Mouse (Mus musculus) thymus, adult 2 months (tissue): ENCODE measurements around the gene Urb1. TPM values are rescaled to one million over a fixed set of nuclear protein-coding genes. Genes with fewer than 3 reads are reported as not detected.

Experiments
- DNase-seq: peaks from one replicate; pipeline ENCODE4 v3.0.0; 2021
- H3K27ac ChIP-seq: fragments of 200-500 bp; 2 replicates; pipeline ENCODE4 v1.5.1; 2012; ENCODE audit warnings: low read length, control low read depth; ENCODE audit not compliant: control insufficient read depth, insufficient read depth
- H3K27me3 ChIP-seq: fragments of 200-500 bp; 2 replicates; pipeline ENCODE4 v1.6.1; 2012; ENCODE audit warnings: mild to moderate bottlenecking, low read length, moderate library complexity, mixed read lengths; ENCODE audit not compliant: control insufficient read depth, insufficient read depth
- H3K36me3 ChIP-seq: fragments of 200-500 bp; 2 replicates; pipeline ENCODE4 v1.6.1; 2012; ENCODE audit warnings: mild to moderate bottlenecking, low read length, moderate library complexity; ENCODE audit not compliant: control insufficient read depth, insufficient read depth
- H3K4me1 ChIP-seq: fragments of 200-500 bp; replicated peaks from 2 replicates; pipeline ENCODE4 v1.6.1; 2012; ENCODE audit warnings: low read length; ENCODE audit not compliant: control insufficient read depth, insufficient read depth
- H3K4me3 ChIP-seq: fragments of 200-500 bp; 2 replicates; pipeline ENCODE4 v1.5.1; 2012; ENCODE audit warnings: mild to moderate bottlenecking, low read length, control low read depth, moderate library complexity; ENCODE audit not compliant: control insufficient read depth, insufficient read depth
- CTCF ChIP-seq: fragments of 200-500 bp; IDR thresholded peaks from 2 replicates; pipeline ENCODE4 v1.5.1; 2012; ENCODE audit warnings: mild to moderate bottlenecking, control low read depth, low read length, moderate library complexity, borderline replicate concordance; ENCODE audit not compliant: control insufficient read depth, poor library complexity, insufficient read depth; ENCODE audit errors: extremely low read depth
- POLR2A ChIP-seq: fragments of 200-500 bp; IDR thresholded peaks from 2 replicates; pipeline ENCODE4 v1.6.1; 2012; ENCODE audit warnings: mild to moderate bottlenecking, low read length, control low read depth, moderate library complexity; ENCODE audit not compliant: control insufficient read depth, poor library complexity, insufficient read depth; ENCODE audit errors: extremely low read depth
- WGBS: fragments of 180-500 bp; shearing (Covaris S2); methylation state at CpG from one replicate; pipeline ENCODE4 v1.1.7; 2018; 5-methylcytosine and 5-hydroxymethylcytosine counted together
- polyA plus RNA-seq: library from polyadenylated mRNA; depleted of rRNA; stranded (reverse); fragments of >200 nt; gene quantifications from 2 replicates; pipeline ENCODE4 v1.2.3, GENCODE M21; 2012

Gene Urb1
- polyA plus RNA-seq, 1 experiment = 9.3 TPM

GRCm38 (mm10) chr16:90848697-90849096 lies 38.5 kb upstream of the Urb1 start:
- Histone ChIP-seq H3K4me3 (no peak overlapping the region), H3K4me1 (no peaks in the 10 kb centered on the region), H3K27ac (no peak overlapping the region), H3K27me3 (no peaks in the 10 kb centered on the region), H3K36me3 (no peaks in the 10 kb centered on the region)
- TF ChIP-seq POLR2A = no peak
- no peak for TF ChIP-seq CTCF
- 46% methylated on average over 7 of the region's 7 CpGs for WGBS
- no peak for DNase-seq

- Histone ChIP-seq H3K4me1 (no peaks in the 10 kb centered on the region), H3K4me3 (no peak overlapping the region), H3K36me3 (no peaks in the 10 kb centered on the region), H3K27ac (no peak overlapping the region), H3K27me3 (no peaks in the 10 kb centered on the region)
- no peak for DNase-seq
- 91% methylated on average over 13 of the region's 13 CpGs for whole genome bisulfite sequencing
- no peak for TF ChIP-seq POLR2A
- TF ChIP-seq CTCF = no peak
Observed at GRCm38 (mm10) chr16:90845591-90845990, 35.4 kb upstream of the Urb1 start.

- H3K27me3 ChIP-seq = no peaks in the 10 kb centered on the region
- 64% methylated on average over 6 of the region's 6 CpGs for WGBS
- no peaks in the 10 kb centered on the region for H3K4me1 ChIP-seq
- no peaks in the 10 kb centered on the region for H3K36me3 ChIP-seq
- no peak for DNase-seq
- H3K4me3 ChIP-seq = no peak overlapping the region
- H3K27ac ChIP-seq = no peak overlapping the region
- TF ChIP-seq POLR2A (no peak), CTCF (no peak)
Observed at GRCm38 (mm10) chr16:90845038-90845437, 34.8 kb upstream of the Urb1 start.

- DNase-seq = no peak
- no peak overlapping the region for H3K4me3 ChIP-seq
- no peaks in the 10 kb centered on the region for H3K27me3 ChIP-seq
- H3K27ac ChIP-seq = no peak overlapping the region
- TF ChIP-seq CTCF (no peak), POLR2A (no peak)
- WGBS = 90% methylated on average over 9 of the region's 9 CpGs
- no peaks in the 10 kb centered on the region for H3K4me1 ChIP-seq
- no peaks in the 10 kb centered on the region for H3K36me3 ChIP-seq
Observed at GRCm38 (mm10) chr16:90842164-90842563, 32.0 kb upstream of the Urb1 start.

GRCm38 (mm10) chr16:90837431-90837830 lies 27.2 kb upstream of the Urb1 start:
- no peaks in the 10 kb centered on the region; the same call in 1 of the 2 replicates for H3K27me3 ChIP-seq
- TF ChIP-seq CTCF (no peak), POLR2A (no peak)
- H3K4me1 ChIP-seq = no peaks in the 10 kb centered on the region
- H3K36me3 ChIP-seq = no peaks in the 10 kb centered on the region
- no peak for DNase-seq
- WGBS = 63% methylated on average over 8 of the region's 8 CpGs
- H3K27ac ChIP-seq = no peak overlapping the region
- H3K4me3 ChIP-seq = no peak overlapping the region

- 66% methylated on average over 9 of the region's 9 CpGs for WGBS
- Histone ChIP-seq H3K4me3 (no peak overlapping the region), H3K36me3 (no peaks in the 10 kb centered on the region), H3K27ac (no peak overlapping the region), H3K4me1 (no peaks in the 10 kb centered on the region), H3K27me3 (peaks cover 7% of the 10 kb centered on the region; the same call in 1 of the 2 replicates)
- DNase-seq = no peak
- no peak for TF ChIP-seq POLR2A
- no peak for TF ChIP-seq CTCF
Observed at GRCm38 (mm10) chr16:90833041-90833791, 23.0 kb upstream of the Urb1 start.
